Mouse (Mus musculus) intestine, embryonic 14.5 days (tissue): Measurements from ENCODE around the gene Gsc2. TPM values are rescaled to one million over a fixed set of nuclear protein-coding genes. Genes with fewer than 3 reads are reported as not detected.

ENCODE experiments used
- ATAC-seq: fragments of 200-750 bp; cut with Nextera tagmentation; replicated peaks from 2 replicates; pipeline ENCODE4 v1.8.0; 2017; ENCODE audit warnings: low read depth, moderate number of reproducible peaks, moderate TSS enrichment, moderate library complexity; ENCODE audit not compliant: low FRiP score, low TSS enrichment
- DNase-seq: peaks from one replicate; pipeline ENCODE4 v3.0.0-alpha.2; 2018; ENCODE audit warnings: low spot score
- H3K27ac ChIP-seq: fragments of 300-500 bp; sonication (generic); 2 replicates; pipeline ENCODE4 v1.5.1; 2014; ENCODE audit warnings: low read depth, mild to moderate bottlenecking, control low read depth
- H3K27me3 ChIP-seq: fragments of 300-500 bp; sonication (generic); replicated peaks from 2 replicates; pipeline ENCODE4 v1.6.1; 2014; ENCODE audit warnings: low read length, control low read depth; ENCODE audit not compliant: control insufficient read depth, insufficient read depth
- H3K36me3 ChIP-seq: fragments of 300-500 bp; sonication (generic); 2 replicates; pipeline ENCODE4 v1.6.1; 2014; ENCODE audit warnings: low read length, control low read depth; ENCODE audit not compliant: control insufficient read depth, insufficient read depth
- H3K4me1 ChIP-seq: fragments of 300-500 bp; sonication (generic); replicated peaks from 2 replicates; pipeline ENCODE4 v1.6.1; 2014; ENCODE audit warnings: low read length, control low read depth, mixed read lengths; ENCODE audit not compliant: control insufficient read depth, insufficient read depth
- H3K4me2 ChIP-seq: fragments of 300-500 bp; sonication (generic); 2 replicates; pipeline ENCODE4 v1.6.1; 2014; ENCODE audit warnings: low read length
- H3K4me3 ChIP-seq: fragments of 300-500 bp; sonication (generic); 2 replicates; pipeline ENCODE4 v1.5.1; 2014; ENCODE audit warnings: low read depth, low read length, control low read depth, mixed read lengths
- H3K9ac ChIP-seq: fragments of 300-500 bp; sonication (generic); 2 replicates; pipeline ENCODE4 v1.6.1; 2014; ENCODE audit warnings: mild to moderate bottlenecking, low read length
- H3K9me3 ChIP-seq: fragments of 300-500 bp; sonication (generic); 2 replicates; pipeline ENCODE4 v1.6.1; 2016; ENCODE audit warnings: low read length, control low read depth; ENCODE audit not compliant: control insufficient read depth
- whole genome bisulfite sequencing: fragments of 180-500 bp; shearing (Covaris S2); extraction: QIAGEN DNeasy Blood & Tissue Kit; methylation state at CpG from one replicate; pipeline ENCODE4 v1.1.7; 2014; 5-methylcytosine and 5-hydroxymethylcytosine counted together
- polyA plus RNA-seq: library from polyadenylated mRNA; unstranded; fragments of >200 nt; fragmentation: Nextera tagmentation; extraction: Ambion mirVana; gene quantifications from 2 replicates; pipeline ENCODE4 v1.2.1, GENCODE M21; 2014

Gsc2 gene
- polyA plus RNA-seq, 1 experiment from 2014 or later, result not detected

DNA sequence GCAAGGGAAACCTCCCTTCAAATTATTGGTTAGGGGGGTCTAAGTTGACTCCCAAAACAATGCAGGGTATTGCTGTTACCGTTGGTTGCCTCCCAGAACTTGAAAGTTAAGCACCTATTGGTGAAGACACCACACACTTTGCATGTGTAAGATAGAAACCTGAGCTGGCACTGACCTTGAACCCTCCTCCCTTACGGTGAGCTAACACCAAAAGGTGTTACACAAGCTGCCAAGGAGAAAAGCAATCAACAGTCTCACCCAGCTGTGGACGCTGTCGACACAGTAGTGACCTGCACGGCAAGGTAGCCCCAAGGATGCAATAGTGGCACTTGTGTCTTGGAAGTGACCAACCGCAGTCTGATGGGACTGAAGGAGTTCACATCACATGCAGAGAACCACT lies 30.7 kb downstream of the Gsc2 start:
- Histone ChIP-seq H3K4me3 (no peak overlapping the region), H3K9ac (no peak overlapping the region), H3K4me2 (no peak overlapping the region), H3K27ac (no peak overlapping the region), H3K36me3 (0 out of 2 replicates have a peak, but pooled peaks cover 17% of the 10 kb centered on the region), H3K9me3 (no peaks in the 10 kb centered on the region), H3K27me3 (no peaks in the 10 kb centered on the region), H3K4me1 (no peaks in the 10 kb centered on the region)
- DNase-seq (no peak), ATAC-seq (no peak)
- WGBS, result 69% methylated on average over 6 of the region's 6 CpGs

DNA sequence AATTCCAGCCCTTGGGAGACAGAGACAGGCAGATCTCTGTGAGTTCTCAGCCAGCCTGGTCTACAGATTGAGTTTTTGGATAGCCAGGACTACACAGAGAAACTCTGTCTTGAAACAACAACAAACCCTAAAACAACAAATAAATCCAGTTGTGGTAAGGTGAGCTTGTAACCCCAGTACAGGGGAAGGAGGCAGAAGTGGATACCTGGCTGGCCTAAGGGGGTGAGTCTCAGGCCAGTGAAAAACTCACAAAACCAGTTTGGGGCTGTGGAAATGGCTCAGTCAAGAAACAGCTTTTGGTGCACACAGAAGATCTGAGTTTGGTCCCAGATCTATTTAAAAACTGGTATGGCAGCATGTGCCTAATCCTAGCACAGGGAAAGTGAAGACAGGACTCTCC lies 32.7 kb downstream of the Gsc2 start:
- ATAC-seq, result no peak
- H3K9me3 ChIP-seq, result no peaks in the 10 kb centered on the region
- no peak overlapping the region for H3K9ac ChIP-seq
- H3K27me3 ChIP-seq, result no peaks in the 10 kb centered on the region
- no peaks in the 10 kb centered on the region for H3K4me1 ChIP-seq
- H3K36me3 ChIP-seq, result 0 out of 2 replicates have a peak, but pooled peaks cover 17% of the 10 kb centered on the region
- DNase-seq, result no peak
- H3K4me2 ChIP-seq, result no peak overlapping the region
- no peak overlapping the region for H3K4me3 ChIP-seq
- no peak overlapping the region for H3K27ac ChIP-seq

DNA sequence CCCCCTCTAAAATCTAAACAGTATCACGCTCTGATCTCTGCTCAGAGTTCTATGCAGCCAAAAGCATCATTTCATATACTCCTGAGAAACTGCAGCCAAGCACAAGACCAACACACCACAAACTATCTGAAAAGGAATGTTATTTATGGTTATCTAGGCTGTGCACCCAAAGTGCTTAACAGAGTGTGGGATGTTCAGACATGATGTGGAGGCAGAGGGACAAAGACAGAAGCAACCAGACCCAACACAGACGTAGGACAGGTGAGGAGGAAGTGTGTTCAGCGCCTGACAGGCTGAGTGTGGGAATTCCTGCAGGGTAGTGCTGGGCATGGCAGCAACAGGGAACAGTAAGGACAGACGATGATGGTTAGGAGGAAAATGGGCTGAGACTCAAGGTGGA lies 35.3 kb downstream of the Gsc2 start:
- Histone ChIP-seq H3K9ac (no peak overlapping the region), H3K4me3 (no peak overlapping the region), H3K27ac (no peak overlapping the region), H3K4me1 (no peaks in the 10 kb centered on the region), H3K27me3 (no peaks in the 10 kb centered on the region), H3K36me3 (peaks cover 10% of the 10 kb centered on the region; the same call in 1 of the 2 replicates), H3K9me3 (no peaks in the 10 kb centered on the region), H3K4me2 (no peak overlapping the region)
- ATAC-seq, result no peak
- DNase-seq, result no peak
- 82% methylated on average over 4 of the region's 4 CpGs for WGBS

DNA sequence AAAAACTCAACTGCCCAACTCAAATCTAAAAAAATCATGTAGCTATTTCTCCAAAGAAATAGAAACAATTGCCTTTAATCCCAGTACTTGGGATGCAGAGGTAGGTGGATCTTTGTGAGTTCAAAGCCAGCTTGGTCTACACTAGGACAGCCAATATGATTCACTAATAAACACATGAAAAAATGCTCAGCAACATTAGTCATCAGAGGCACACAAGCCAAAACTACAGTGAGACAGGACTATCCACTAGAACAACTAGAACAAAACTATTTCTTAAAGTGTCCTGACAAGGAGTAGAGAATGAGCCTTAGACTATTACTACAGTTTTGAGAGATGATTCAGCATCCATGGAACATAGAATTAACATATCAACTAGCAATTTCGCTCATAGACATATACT lies 38.8 kb downstream of the Gsc2 start:
- Histone ChIP-seq H3K9me3 (no peaks in the 10 kb centered on the region), H3K4me3 (no peak overlapping the region)

DNA sequence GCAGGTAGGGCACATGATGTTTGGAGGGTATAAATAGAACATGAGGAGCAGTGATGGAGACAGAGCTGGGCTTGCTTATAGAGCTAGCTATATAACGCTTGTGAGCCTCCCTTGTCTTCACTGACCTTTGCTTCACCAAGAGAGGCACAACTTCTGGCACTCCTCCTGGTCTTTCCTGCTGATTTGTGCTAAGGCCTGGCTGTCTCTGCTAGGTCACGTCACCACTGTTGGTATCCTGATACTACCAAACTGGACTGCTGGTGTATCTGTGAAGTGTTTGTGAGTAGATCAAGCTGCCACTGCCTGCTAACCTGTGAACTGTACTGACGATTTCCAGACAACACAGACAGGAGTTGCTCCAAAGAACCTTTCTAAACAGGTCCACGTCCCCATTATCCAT lies 39.7 kb downstream of the Gsc2 start:
- H3K4me3 ChIP-seq, result no peak overlapping the region
- no peak overlapping the region for H3K27ac ChIP-seq
- ATAC-seq, result no peak

More for the DNA sequence above, 38.8 kb downstream of the Gsc2 start:
- WGBS, result 94% methylated on average over 1 of the region's 1 CpGs
- no peak overlapping the region for H3K4me2 ChIP-seq
- DNase-seq (no peak), ATAC-seq (no peak)
- no peak overlapping the region for H3K27ac ChIP-seq
- no peaks in the 10 kb centered on the region for H3K27me3 ChIP-seq
- H3K36me3 ChIP-seq, result peaks cover 19% of the 10 kb centered on the region
- no peak overlapping the region for H3K9ac ChIP-seq
- no peaks in the 10 kb centered on the region; the same call in 1 of the 2 replicates for H3K4me1 ChIP-seq

DNA sequence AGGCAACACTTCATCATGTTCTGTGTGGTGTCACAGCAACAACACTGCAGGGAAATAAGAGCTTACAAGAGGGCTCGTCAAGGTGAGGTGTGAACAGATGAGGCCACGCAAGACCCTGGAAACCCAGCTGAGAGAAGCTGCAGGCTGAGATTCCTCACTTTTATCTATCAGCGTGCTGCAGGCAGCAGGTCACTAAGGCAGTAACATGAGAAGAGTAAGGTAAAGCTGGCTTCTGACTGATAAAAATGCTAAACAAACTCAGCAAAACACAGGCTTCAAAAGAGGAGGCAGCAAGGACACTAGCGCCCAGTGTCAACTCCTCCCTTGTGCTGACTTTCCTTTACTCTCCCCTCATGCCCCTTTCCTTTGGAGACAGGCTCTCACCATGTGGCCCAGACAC lies 41.9 kb downstream of the Gsc2 start:
- no peak for ATAC-seq

More for the DNA sequence above, 39.7 kb downstream of the Gsc2 start:
- 55% methylated on average over 4 of the region's 4 CpGs for WGBS
- H3K4me1 ChIP-seq, result no peaks in the 10 kb centered on the region; the same call in 1 of the 2 replicates
- no peak for DNase-seq
- peaks cover 28% of the 10 kb centered on the region for H3K36me3 ChIP-seq
- H3K9ac ChIP-seq, result no peak overlapping the region
- no peaks in the 10 kb centered on the region for H3K27me3 ChIP-seq
- H3K4me2 ChIP-seq, result no peak overlapping the region
- H3K9me3 ChIP-seq, result no peaks in the 10 kb centered on the region

DNA sequence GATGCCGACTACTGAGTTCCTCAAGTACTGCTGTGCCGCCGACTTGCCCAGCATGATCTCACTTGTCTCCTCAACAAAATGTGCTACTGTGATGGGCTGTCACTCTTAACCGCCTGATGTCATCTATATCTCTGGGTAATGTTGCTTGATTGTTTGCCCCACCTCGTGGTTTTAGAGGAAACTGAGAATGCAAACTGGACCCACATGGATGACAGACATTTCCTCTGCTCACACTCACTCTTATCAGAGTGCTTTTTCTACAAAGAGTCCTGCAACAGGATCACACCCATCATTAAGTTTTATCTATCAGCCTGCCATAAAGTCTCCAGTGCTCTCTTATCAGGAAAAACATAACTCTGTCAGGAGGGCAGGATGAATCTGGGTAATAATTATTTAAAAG lies 43.6 kb downstream of the Gsc2 start:
- WGBS, result 61% methylated on average over 5 of the region's 5 CpGs
- ATAC-seq, result peak; percentile 53; the same call in 1 of the 2 replicates

More for the DNA sequence above, 41.9 kb downstream of the Gsc2 start:
- Histone ChIP-seq H3K4me3 (no peak overlapping the region), H3K4me1 (no peaks in the 10 kb centered on the region; the same call in 1 of the 2 replicates), H3K36me3 (peaks cover 39% of the 10 kb centered on the region), H3K27ac (no peak overlapping the region), H3K9ac (no peak overlapping the region), H3K4me2 (no peak overlapping the region), H3K27me3 (no peaks in the 10 kb centered on the region), H3K9me3 (no peaks in the 10 kb centered on the region)
- DNase-seq, result no peak
- WGBS, result 44% methylated on average over 4 of the region's 4 CpGs

DNA sequence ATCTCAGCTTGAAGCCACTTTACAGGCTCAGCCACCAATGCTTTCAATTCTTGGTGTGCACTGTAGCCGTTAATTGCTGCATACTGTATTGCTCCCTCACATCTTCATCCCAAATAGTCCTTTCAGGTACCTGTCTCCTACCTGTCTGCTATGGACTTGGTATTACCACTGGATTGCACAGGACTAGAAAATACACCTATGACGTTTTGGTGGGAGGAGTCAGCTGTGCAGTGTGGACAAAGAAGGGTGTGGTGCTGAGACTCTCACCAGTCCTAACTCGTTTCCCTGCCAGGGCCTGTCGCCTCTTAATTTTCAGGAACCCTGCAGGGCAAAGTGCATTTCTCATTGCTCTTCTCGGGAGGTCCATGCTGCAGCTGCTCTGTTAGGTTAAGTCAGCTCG lies 49.1 kb downstream of the Gsc2 start:
- WGBS, result 67% methylated on average over 6 of the region's 6 CpGs
- DNase-seq (no peak), ATAC-seq (peak; percentile 86)
- Histone ChIP-seq H3K36me3 (peaks cover 23% of the 10 kb centered on the region), H3K9ac (no peak overlapping the region), H3K4me1 (no peaks in the 10 kb centered on the region), H3K27me3 (no peaks in the 10 kb centered on the region), H3K27ac (no peak overlapping the region), H3K9me3 (no peaks in the 10 kb centered on the region), H3K4me2 (no peak overlapping the region), H3K4me3 (no peak overlapping the region)

More for the DNA sequence above, 43.6 kb downstream of the Gsc2 start:
- peaks cover 39% of the 10 kb centered on the region for H3K36me3 ChIP-seq
- no peak overlapping the region for H3K4me3 ChIP-seq
- no peak for DNase-seq
- H3K9me3 ChIP-seq, result no peaks in the 10 kb centered on the region
- no peaks in the 10 kb centered on the region; the same call in 1 of the 2 replicates for H3K4me1 ChIP-seq
- H3K9ac ChIP-seq, result no peak overlapping the region
- no peak overlapping the region for H3K4me2 ChIP-seq
- H3K27ac ChIP-seq, result no peak overlapping the region
- H3K27me3 ChIP-seq, result no peaks in the 10 kb centered on the region

DNA sequence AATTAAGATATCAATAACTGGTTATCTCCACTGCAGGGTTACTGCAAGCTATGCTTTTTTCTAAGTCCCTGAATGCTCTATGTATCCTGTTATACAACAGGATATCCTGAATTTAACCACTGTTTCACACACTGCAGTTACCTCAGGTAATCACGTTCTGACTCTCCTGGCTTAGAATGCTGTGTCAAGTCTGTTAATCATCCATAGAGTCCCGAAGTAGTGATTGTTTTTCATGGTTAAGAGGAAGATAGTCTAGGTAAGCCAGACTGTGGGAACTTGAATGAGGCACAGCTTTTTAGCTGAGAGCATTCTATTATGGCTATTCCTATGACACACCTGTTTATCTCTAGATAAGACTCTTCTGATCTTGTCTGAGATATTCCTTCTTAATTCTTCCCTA lies 49.6 kb downstream of the Gsc2 start:
- Histone ChIP-seq H3K9ac (no peak overlapping the region), H3K4me2 (no peak overlapping the region), H3K36me3 (peaks cover 22% of the 10 kb centered on the region), H3K27me3 (no peaks in the 10 kb centered on the region), H3K4me1 (no peaks in the 10 kb centered on the region), H3K4me3 (no peak overlapping the region), H3K9me3 (no peaks in the 10 kb centered on the region), H3K27ac (no peak overlapping the region)
- no peak for DNase-seq
- no peak for ATAC-seq
- 64% methylated on average over 2 of the region's 2 CpGs for WGBS
